Mouse (Mus musculus) megakaryocyte progenitor cell, adult 5-6 weeks (primary cell): ENCODE data around the gene Filip1. TPM values are rescaled to one million over a fixed set of nuclear protein-coding genes. Genes with fewer than 3 reads are reported as not detected.

Source experiments
- ATAC-seq: replicated peaks from 2 replicates; pipeline ENCODE4 v1.8.0; 2016; ENCODE audit warnings: mild to moderate bottlenecking, moderate TSS enrichment, inconsistent platforms; ENCODE audit not compliant: poor library complexity
- total RNA-seq, 2 experiments: library from RNA; stranded (forward) in 1 of 2; stranded (reverse) in 1 of 2; fragments of 157-497, 149-512 nt in 1 of 2; fragments of 200-1000 nt in 1 of 2; gene quantifications; 2 replicates each; pipeline versions ENCODE4 v1.2.3 to v1.2.4; 2015 to 2017

Gene Filip1
- total RNA-seq, 2 experiments from 2014 or later, result 0.58 to 1.3 TPM

- ATAC-seq, result no peak
Observed at GRCm38 (mm10) chr9:79950666-79951065, 62.0 kb downstream of the Filip1 start.

- no peak for ATAC-seq
Observed at GRCm38 (mm10) chr9:79950038-79950437, 62.6 kb downstream of the Filip1 start.

GRCm38 (mm10) chr9:79948376-79948775 lies 64.3 kb downstream of the Filip1 start:
- no peak for ATAC-seq

- ATAC-seq, result peak; percentile 74
Observed at GRCm38 (mm10) chr9:79947973-79948372, 64.7 kb downstream of the Filip1 start.

GRCm38 (mm10) chr9:79947414-79947813 lies 65.2 kb downstream of the Filip1 start:
- peak; percentile 32; the same call in 1 of the 2 replicates for ATAC-seq

GRCm38 (mm10) chr9:79944872-79945271 lies 67.8 kb downstream of the Filip1 start:
- ATAC-seq, result no peak

- ATAC-seq, result no peak
Observed at GRCm38 (mm10) chr9:79943986-79944385, 68.7 kb downstream of the Filip1 start.

GRCm38 (mm10) chr9:79938416-79939206 lies 74.0 kb downstream of the Filip1 start:
- no peak for ATAC-seq

- ATAC-seq, result peak; percentile 60
Observed at GRCm38 (mm10) chr9:79937570-79937969, 75.1 kb downstream of the Filip1 start.

- peak; percentile 55; the same call in 1 of the 2 replicates for ATAC-seq
Observed at GRCm38 (mm10) chr9:79932578-79932977, 80.1 kb downstream of the Filip1 start.

GRCm38 (mm10) chr9:79928092-79928491 lies 84.6 kb downstream of the Filip1 start:
- no peak for ATAC-seq

GRCm38 (mm10) chr9:79927156-79927870 lies 85.3 kb downstream of the Filip1 start:
- ATAC-seq, result no peak

GRCm38 (mm10) chr9:79926464-79927155 lies 86.0 kb downstream of the Filip1 start:
- no peak for ATAC-seq

- ATAC-seq, result no peak
Observed at GRCm38 (mm10) chr9:79925950-79926349, 86.7 kb downstream of the Filip1 start.

GRCm38 (mm10) chr9:79923262-79923661 lies 89.4 kb downstream of the Filip1 start:
- ATAC-seq, result no peak

- ATAC-seq, result no peak
Observed at GRCm38 (mm10) chr9:79922493-79922760, 90.2 kb downstream of the Filip1 start.

GRCm38 (mm10) chr9:79921701-79922492 lies 90.8 kb downstream of the Filip1 start:
- ATAC-seq, result 0 out of 2 replicates have a peak, but pooled peaks have one; percentile 5

GRCm38 (mm10) chr9:79920540-79920933 lies 92.1 kb downstream of the Filip1 start:
- no peak for ATAC-seq

GRCm38 (mm10) chr9:79919750-79920539 lies 92.7 kb downstream of the Filip1 start:
- ATAC-seq, result peak; percentile 27

- peak; percentile 86 for ATAC-seq
Observed at GRCm38 (mm10) chr9:79919303-79919721, 93.3 kb downstream of the Filip1 start.
